Mouse (Mus musculus): Measurements from ENCODE around the gene Shisa6.

Shisa6 gene

DNA sequence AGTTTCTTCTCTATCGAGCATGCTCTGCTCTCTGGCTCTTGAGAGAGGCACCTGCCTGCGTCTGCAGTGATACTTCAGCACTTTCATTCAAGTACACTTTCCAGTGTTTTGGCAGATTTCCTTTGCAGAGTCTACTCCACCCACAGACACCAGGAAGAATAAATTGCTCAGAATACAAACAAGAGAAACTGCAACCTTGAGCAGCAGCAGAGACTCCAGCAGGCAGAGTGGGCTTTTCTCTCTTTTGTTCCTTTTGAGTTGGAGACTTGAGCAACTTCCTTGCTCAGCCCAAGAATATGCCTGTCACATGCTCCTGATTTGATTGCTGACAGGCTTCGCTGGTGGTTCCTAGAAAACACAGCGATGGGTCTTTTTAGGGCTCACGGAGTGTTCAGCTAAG lies 278.6 kb downstream of the Shisa6 start:
- no peak for DNase-seq (ENCODE audit: low read depth in 1 of 2, low spot score in 2 of 2)

DNA sequence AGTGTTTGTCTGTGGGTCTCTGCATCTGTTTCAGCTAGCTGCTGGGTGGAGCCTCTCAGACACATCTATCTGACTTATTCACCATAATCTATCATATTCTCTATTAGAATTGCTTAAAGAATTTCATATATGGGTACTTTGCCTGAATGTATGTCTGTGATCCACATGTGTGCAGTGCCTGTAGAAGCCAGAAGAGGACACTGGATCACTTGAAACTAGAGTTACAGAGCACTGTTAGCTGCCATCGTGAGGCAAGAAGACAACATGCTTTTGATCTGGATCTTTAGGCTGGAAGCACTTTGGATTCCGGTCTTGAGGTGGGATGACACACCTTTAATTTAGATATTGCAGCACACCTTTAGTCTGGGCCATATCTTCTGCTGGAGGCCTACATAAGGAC lies 289.2 kb downstream of the Shisa6 start:
- no peak for DNase-seq (ENCODE audit: low read depth in 1 of 2, low spot score in 2 of 2)

DNA sequence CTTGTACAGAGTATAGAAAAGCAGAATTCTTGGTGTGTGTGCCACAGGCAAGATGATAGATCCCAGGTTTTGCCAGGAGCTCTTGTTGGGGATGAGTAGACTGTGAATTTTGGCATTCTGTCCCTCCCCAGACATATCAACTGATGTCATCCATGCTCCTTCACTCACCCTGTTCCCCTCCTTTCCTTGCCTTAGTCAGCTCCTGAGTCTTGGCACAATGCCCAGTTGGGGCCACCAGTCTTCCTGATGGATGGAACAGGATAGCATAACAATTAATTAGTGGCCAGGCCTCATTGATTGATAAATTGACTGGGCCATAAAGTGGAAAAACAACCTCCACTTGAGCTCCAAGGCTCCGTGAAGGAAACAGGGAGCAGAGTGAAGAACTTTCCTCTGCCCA lies 292.9 kb downstream of the Shisa6 start:
- no peak for DNase-seq (ENCODE audit: low read depth in 1 of 2, low spot score in 2 of 2)

DNA sequence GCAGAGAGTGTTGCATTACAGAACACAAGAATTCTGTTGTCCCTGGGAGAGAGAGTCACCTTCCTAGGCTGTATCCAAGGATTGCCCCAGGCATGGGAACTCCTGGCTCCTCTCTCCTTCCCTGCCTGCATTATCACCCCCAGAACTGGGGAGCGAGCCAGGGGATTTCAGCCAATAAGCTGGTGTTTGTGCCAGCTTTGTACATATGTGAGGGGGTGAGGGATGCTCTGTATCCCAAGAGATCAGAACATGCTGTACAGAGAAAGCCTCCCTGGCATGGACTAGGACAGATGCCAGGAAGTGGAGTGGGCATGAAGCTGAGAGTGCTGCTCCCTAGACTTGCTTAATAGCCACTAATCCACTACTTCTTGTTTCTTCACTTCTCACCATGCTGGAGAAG lies 303.6 kb downstream of the Shisa6 start:
- no peak for DNase-seq (ENCODE audit: low read depth in 1 of 2, low spot score in 2 of 2)

DNA sequence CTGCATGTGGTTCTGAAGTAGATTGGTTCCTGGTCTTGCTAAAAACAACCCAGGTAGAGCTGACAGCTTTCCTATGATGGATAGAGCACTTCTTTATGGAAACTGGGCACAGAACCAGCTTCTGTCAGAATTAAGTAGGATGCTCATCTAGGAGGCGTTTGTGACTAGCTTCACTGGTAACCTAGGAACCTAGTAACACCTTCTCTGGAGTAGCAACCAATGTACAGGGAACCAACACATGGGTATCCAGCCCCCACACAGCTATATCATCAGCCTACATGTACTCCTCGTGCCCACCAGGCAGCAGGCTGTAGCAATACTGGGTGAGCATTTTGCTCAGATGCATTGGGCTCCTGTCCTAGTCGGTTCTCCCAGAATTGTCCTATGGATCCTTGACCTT lies 307.3 kb downstream of the Shisa6 start:
- DNase-seq (ENCODE audit: low read depth in 1 of 2, low spot score in 2 of 2) = no peak

DNA sequence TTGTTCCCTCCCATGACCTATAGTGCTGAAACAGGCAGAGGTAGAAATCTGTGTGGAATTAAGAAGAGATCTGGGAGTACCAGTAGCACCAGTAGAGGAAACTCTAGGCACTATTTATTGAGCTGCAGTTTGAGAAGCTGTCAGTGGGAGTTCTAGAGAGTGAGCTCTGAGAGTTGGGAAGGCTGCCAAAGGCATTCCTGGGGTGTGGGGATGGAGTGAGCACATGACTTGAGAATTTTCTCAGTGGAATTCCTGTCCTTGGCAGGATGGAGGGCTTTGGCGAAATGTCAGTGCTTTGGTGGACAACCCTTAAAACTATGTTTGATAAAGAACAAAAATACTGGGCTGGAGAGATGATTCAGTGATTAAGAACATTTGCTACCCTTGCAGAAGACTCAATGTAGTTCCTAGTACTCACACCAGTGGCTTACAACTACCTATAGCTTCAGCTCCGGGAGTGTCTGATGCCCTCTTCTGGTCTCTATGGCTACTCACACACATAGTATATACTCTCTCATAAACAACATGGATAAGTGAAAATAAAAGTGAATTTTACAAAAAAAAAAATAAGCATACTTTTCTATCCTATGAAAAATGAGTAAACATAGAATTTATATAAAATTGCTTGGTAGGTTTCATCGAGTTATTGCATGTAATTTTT lies 337.0 kb downstream of the Shisa6 start:
- DNase-seq (ENCODE audit: low read depth in 1 of 2, low spot score in 2 of 2) = no peak

DNA sequence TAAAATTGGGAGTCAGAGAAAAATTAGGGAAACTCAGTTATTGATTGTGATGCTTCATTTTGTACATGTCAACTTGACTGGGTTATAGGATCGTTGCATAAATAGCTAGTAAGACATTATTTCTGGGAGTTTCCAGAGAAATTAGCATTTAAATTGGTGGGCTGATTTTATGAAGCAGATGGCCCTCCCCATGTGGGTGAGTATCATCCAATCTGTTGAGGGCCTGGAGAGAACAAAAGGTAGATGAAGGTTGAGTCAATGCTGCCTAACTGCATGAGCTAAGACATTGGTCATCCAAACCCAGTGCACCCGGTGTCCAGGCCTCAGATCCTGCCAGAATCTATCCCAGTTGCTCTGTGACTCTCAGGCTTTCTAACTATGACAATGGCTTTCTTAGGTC lies 337.6 kb downstream of the Shisa6 start:
- DNase-seq (ENCODE audit: low read depth in 1 of 2, low spot score in 2 of 2) = no peak

DNA sequence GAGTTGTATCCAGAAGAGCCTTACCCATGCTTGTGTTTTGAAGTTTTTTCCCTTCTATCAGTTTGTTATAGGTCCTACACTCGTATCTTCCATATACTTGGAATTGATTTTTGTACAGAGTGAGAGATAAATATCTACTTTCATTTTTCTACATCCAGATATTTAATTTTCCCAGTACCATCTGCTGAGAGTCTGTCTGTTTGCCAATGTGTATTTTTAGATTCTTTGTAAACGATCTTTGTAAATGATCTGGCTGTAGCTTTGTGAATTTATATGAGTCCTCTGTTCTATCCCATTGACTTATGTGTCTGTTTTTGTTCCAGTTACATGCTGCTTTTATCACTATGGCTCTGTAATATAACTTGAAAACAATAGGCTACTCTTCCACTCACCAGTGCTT lies 348.0 kb downstream of the Shisa6 start:
- no peak for DNase-seq (ENCODE audit: low read depth in 1 of 2, low spot score in 2 of 2)

DNA sequence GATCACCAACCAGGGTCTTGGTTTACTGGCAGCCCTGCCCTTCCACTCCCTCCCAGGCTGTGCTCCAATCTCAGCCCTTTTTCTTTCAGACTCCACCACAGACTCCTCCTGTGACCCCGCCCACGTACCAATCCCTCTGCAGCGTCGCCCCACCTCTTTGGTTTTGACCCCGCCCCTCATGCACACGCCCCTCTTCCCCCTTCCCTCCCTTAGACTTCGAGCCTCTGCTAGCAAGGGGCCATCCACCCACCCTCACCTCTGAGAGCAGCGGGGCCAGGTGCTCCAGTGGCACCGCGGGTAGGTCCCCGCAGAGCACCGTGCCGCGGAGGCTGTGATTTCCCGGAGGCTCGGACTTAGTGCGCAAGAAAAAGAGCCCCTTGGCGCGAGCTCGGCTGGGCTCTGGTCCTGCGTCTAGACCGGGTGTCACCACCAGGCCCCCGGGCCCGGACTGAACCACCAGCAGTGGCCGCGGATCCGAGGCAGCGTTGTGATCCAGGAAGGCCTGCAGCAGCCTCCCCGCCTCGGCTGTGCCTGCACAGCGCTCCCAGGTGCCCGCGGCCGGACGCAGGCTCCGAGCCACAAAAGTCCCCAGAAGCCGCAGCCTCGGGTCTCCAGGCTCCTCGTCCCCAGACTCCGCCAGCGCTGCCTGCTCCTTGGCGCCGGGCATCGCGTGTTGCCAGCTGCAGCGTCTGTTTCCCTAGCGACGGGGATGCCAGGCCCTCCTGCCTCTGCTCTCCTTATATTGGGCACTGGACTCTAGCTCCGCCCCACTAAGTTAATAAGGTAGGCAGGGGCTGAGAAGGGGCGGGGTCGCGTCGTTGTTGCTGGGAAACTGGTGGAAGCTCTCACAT lies 357.7 kb downstream of the Shisa6 start, which contains the start of gene Dnah9:
TSS of gene Dnah9 (minus strand) at position 751 of the 851 bp plus-strand sequence.
- no peak for DNase-seq (ENCODE audit: low read depth in 1 of 2, low spot score in 2 of 2)

DNA sequence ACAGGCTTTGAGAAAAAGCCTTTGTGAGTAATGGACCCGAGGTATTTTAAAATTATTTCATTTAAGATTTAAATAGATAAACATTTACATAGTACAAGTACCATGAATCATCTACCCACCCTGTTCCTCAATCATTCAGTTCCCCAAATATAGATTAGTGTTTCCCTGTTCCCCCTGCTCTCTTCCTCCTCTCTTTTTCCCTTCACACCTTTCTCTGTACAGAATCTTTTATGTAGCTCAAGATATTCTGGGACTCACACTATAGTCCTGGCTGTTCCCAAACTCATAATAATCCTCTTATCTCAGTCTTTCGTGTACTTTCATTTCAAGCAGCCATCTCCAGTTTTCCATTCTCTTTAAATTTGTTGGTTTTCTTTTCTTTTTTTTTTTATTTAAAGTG lies 361.7 kb downstream of the Shisa6 start:
- no peak for DNase-seq (ENCODE audit: low read depth in 1 of 2, low spot score in 2 of 2)

All from monocyte, adult 2 months (primary cell).